Mouse (Mus musculus) effector memory CD4-positive, alpha-beta T cell, adult 7 months (primary cell): ENCODE results near the gene Hyls1. TPM values are rescaled to one million over a fixed set of nuclear protein-coding genes. Genes with fewer than 3 reads are reported as not detected.

Experiments used
- polyA plus RNA-seq: library from polyadenylated mRNA; unstranded; fragments of 100-300 nt; shearing (Covaris generic); gene quantifications from one replicate; pipeline ENCODE4 v1.2.1, GENCODE M21; 2017

The Hyls1 gene
- 5.3 TPM for polyA plus RNA-seq

GRCm38 (mm10) chr9:35569571-35570534 is at the start of gene Hyls1, which contains the start of gene Pate2:
Gene Hyls1 (minus strand): TSS chr9:35570398.
Gene Pate2 (plus strand): TSS chr9:35570284.

GRCm38 (mm10) chr9:35611841-35612240 is 41.6 kb upstream of the Hyls1 start, which contains the start of gene Pate4:
Gene Pate4 (minus strand): TSS chr9:35611941.

GRCm38 (mm10) chr9:35558257-35559008 is 11.8 kb downstream of the Hyls1 start, which contains the start of the genes Ddx25 and Pus3:
Gene Ddx25 (minus strand): TSS chr9:35558528.
Gene Pus3 (plus strand): TSS chr9:35558595.

GRCm38 (mm10) chr9:35518169-35518568 is 52.0 kb downstream of the Hyls1 start, which contains the start of gene Gm1113:
Gene Gm1113 (minus strand): TSS chr9:35518269.

Other genes starting within 250 kb of the Hyls1 start
- gene Cdon, start 149.3 kb downstream of the Hyls1 start, polyA plus RNA-seq = 11.4 TPM
- not detected for gene Gm1113, start 52.1 kb downstream of the Hyls1 start, polyA plus RNA-seq
- gene Ddx25, start 11.9 kb downstream of the Hyls1 start, polyA plus RNA-seq = 0.15 TPM
- gene Pus3, start 11.8 kb downstream of the Hyls1 start, polyA plus RNA-seq = 28.7 TPM
- 0.54 TPM for gene Pate2, start 114 bp downstream of the Hyls1 start, polyA plus RNA-seq
- not detected for gene Pate4, start 41.5 kb upstream of the Hyls1 start, polyA plus RNA-seq
- not detected for gene Pate3, start 77.8 kb upstream of the Hyls1 start, polyA plus RNA-seq
- gene Pate1, start 117.0 kb upstream of the Hyls1 start, polyA plus RNA-seq = 0.83 TPM
- not detected for gene Gm17677, start 170.7 kb upstream of the Hyls1 start, polyA plus RNA-seq
- gene Gm17727, start 207.7 kb upstream of the Hyls1 start, polyA plus RNA-seq = not detected
- gene Gm27235, start 219.7 kb upstream of the Hyls1 start, polyA plus RNA-seq = not detected
- not detected for gene D730048I06Rik, start 219.7 kb upstream of the Hyls1 start, polyA plus RNA-seq